Mouse (Mus musculus) heart, adult 11 months (tissue): ENCODE measurements around the gene Gdf1.

ENCODE experiments used
- DNase-seq: peaks from one replicate; pipeline ENCODE4 v3.0.0; 2022

The Gdf1 gene

DNA sequence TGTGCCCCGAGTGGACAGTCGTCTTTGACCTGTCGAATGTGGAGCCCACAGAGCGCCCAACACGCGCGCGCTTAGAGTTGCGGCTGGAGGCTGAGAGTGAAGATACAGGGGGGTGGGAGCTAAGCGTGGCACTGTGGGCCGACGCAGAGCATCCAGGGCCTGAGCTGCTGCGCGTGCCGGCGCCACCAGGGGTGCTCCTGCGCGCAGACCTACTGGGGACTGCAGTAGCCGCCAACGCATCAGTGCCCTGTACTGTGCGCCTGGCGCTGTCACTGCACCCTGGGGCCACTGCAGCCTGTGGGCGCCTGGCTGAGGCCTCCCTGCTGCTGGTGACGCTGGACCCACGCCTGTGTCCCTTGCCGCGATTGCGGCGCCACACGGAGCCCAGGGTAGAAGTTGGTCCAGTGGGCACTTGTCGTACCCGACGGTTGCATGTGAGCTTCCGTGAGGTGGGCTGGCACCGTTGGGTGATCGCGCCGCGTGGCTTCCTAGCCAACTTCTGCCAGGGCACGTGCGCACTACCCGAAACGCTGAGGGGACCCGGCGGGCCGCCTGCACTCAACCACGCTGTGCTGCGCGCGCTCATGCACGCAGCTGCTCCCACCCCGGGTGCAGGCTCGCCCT lies 1.2 kb downstream of the Gdf1 start:
- peak; percentile 93 for DNase-seq

DNA sequence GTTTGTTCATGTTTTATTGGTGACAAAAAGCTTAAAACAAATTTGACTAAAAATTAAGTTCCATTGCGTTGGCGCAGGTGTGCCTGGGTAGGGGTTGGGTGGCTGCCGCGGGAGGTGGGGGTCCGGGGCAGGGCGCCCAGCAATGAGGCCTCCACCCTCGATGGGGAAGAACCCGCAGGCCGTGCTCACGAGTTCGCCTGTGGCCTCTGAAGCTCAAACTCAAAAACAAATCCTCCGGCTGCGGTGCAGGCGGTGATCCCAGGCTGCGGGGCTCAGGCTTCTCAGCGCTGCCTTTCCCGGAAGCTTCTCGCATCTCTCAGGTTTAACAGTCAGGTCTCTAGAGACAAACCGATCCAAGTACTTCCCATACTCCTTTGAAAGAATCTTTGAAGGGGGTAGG lies 1.9 kb downstream of the Gdf1 start:
- peak; percentile 89 for DNase-seq

DNA sequence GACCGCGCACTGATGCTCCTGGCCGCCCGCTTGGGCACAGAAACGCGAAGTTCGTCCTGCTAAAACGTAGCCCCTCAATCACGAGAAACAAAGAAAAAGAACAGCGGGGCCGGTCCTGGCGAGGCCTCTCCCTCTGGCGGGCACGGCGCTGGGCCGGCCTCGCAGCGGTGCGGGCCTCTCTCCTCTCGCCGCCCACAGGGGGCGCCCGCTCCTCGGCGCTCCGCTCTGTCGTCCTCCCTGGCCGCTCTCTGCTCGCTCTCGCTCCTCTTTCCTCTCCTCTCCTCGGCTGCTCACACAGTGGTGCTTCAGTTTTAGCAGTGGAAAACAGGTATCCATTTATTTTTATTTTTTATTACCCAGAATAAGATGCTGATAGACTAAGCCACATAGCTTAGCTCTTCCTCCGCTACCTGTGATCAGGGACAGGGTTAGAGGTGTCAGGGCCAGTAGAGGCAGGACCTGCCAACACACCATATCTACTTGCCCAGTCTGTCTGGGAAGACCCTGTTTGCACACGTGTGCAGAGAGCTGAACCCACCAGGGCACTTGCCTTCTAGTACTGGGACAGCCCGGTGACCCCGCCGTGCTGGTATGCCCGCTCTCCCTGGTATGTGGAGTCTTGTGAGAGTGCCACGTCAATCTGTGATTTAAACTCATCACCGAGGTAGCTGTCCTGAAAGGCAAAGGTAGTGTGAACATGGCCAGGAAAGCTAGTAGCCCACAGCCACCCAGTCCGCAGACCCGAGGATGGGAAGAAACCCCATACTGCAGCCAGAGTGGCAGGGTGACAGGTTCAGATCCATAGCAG lies 2.7 kb downstream of the Gdf1 start:
- peak; percentile 95 for DNase-seq

GRCm38 (mm10) chr8:70332878-70333202 lies 3.2 kb downstream of the Gdf1 start:
- DNase-seq: peak; percentile 92

- DNase-seq: no peak
These were observed 9.3 kb downstream of the Gdf1 start for GRCm38 (mm10) chr8:70338931-70339330.

GRCm38 (mm10) chr8:70340659-70341058 lies 11.0 kb downstream of the Gdf1 start:
- no peak for DNase-seq

GRCm38 (mm10) chr8:70342007-70342406 lies 12.4 kb downstream of the Gdf1 start:
- no peak for DNase-seq

- no peak for DNase-seq
These were observed 13.5 kb downstream of the Gdf1 start for GRCm38 (mm10) chr8:70343076-70343475.

DNA sequence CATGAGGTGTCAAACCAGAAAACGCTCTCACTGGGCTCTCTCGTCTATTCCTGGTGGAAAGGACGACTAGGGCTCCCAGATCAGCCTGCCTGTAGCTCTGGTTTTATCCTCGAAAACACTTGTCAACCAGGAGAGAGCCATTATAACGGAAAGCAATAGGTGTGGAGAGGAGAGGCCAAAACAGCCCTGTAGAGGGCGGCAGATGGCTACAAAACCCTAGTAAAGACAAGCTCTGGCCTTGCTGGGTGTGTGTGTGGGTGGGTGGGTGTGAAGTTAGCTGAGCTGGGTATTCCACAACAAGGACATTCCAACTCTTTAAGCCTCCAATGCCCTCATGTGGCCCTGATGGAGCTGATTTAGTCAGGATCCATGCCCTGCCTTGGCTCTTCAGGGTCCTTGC lies 14.1 kb downstream of the Gdf1 start:
- no peak for DNase-seq

GRCm38 (mm10) chr8:70344279-70344678 lies 14.7 kb downstream of the Gdf1 start:
- DNase-seq: no peak

GRCm38 (mm10) chr8:70347443-70347842 lies 17.8 kb downstream of the Gdf1 start:
- DNase-seq: no peak

DNA sequence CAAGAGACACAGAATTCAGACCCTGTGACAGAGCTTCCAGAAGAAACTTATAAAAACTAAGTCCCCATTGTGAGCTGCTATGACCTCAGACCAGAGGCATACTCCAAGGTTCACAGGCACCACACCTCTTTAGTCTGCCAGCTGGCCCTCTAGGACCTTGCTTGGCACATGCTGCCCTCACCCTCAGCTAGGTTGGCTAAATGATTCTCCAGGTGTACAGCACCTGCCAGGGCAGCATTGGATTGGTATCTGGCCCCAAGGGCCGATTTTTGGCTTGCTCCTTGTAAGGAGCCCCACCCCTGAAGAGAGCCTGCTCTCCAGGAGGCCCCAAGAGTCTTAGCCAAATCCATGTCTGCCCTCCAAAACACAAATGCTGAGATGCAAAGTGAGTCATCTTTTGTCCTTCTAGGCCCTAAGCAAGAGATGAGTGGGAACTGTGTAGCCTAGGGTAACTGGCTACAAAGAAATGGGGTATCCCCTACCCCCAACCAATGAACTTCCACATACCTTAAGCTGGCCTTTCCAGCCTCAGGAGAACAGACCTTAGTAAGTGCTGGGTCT lies 18.3 kb downstream of the Gdf1 start:
- DNase-seq: no peak

GRCm38 (mm10) chr8:70351035-70351999 lies 21.7 kb downstream of the Gdf1 start:
- peak; percentile 87 for DNase-seq

GRCm38 (mm10) chr8:70352000-70352384 lies 22.4 kb downstream of the Gdf1 start:
- peak; percentile 91 for DNase-seq

DNA sequence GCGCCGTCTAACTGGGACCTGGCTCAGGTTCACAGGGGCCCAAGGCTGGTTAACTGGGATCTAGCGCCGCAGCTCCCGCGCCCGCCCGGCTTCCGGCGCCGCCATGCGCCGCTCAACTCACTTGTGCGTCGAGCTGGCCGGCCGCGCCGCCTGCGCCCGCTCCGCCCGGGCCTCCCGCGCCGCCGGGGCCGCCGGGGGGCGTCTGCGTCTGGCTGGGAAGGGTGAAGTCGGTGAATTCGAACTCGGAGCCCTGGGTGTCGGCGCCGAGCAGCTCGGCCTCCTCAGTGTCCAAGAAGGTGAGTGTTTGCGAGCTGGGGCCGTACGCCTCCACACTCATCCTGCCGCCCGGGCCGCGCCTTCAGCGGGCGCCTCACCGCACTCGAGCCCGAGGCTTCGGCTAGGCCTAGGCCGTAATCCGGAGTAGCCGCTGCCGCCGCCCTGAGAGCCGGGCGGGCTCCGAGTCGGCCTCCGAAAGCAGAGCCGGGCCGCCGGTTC lies 23.1 kb downstream of the Gdf1 start:
- DNase-seq: peak; percentile 95

DNA sequence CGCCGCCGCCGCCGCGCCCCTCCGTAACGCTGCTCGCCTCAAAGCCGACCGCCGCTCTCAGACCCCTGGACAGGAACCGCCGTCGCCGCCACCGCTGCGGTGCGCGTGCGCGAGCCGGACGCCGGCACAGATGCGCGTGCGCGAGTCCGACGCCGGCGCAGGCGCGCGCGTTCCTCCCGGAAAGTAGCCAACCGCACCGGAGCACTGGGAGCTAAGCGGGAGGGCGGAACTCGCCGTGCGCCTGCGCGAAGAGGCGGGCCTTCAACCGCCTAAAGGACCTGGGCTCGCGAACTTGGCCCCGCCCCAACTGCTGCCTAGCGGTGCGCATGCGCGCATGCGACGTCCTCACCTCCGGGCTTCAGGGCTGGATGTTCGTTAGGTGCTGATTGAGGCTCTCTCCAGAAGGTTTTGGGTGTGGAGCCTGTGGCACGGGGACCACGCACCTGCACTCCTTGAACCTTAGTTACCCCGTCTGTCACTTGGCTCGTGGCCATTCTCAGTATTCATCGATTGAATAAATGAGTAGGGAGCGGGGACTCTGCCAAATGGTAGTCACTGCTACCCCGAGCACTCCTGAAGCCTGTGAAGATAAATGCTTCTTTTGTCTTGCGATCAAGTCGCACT lies 23.7 kb downstream of the Gdf1 start, which contains the start of gene Upf1:
Gene Upf1, minus strand, starts transcription at position 85 of the 624 bp plus-strand sequence.
- DNase-seq: peak; percentile 100

- peak; percentile 88 for DNase-seq
These were observed 24.4 kb downstream of the Gdf1 start for GRCm38 (mm10) chr8:70354004-70354403.

GRCm38 (mm10) chr8:70356111-70356510 lies 26.5 kb downstream of the Gdf1 start:
- DNase-seq: no peak

DNA sequence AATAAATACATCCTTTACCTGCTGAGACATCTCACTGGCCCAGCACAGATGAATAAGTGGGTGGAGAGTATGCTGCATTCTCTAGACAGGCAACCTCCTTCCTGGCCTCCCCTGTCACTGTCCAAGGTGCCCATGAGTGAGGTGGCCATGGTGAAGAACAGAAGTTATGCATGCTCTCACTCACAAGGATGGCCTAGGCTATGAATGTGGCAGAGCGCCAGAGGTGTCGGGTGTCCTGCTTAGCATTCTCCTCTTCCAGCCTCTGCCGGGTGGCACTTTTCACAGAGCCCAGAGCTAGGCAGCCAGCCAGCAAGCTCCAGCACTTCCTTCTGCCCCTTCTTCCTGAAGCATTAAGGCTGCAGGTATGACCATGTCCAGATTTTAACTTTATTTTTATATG lies 29.8 kb downstream of the Gdf1 start:
- DNase-seq: peak; percentile 93

GRCm38 (mm10) chr8:70360769-70361168 lies 31.2 kb downstream of the Gdf1 start:
- DNase-seq: no peak

DNA sequence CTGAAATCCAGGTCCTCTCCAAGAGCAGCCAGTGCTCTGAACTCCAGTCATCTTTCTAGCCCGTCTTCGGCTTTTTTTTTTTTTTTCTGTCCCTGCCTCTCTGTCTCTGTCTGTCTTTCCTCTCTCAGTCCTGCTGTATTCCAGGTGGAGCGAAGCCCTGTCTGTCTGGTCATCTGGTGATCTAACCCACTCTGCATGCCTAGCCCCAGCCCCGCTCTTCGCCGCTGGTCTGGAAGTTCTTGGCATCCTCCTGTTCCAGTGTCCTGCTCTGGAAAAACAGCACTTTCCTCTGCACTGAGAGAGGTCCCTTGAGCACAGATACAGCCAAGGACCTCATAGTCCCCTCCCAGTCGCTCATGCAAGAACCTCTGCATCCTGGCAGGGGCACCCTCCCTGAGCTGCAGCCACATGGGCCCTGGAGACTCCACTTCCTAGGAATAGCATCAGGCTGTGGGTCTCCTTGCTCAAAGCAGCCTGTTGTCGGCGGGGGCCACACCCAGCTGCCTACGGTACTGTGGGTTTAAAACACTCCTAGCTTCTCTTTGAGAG lies 31.9 kb downstream of the Gdf1 start:
- DNase-seq: peak; percentile 90

- peak; percentile 98 for DNase-seq
These were observed 34.4 kb downstream of the Gdf1 start for GRCm38 (mm10) chr8:70364066-70364465.
